Mouse (Mus musculus) forebrain, embryonic 11.5 days (tissue): ENCODE measurements around the gene Pde12. TPM values are rescaled to one million over a fixed set of nuclear protein-coding genes. Genes with fewer than 3 reads are reported as not detected.

ENCODE experiments used
- ATAC-seq: fragments of 200-750 bp; cut with Nextera tagmentation; replicated peaks from 2 replicates; pipeline ENCODE4 v1.8.0; 2017; ENCODE audit warnings: moderate TSS enrichment; ENCODE audit not compliant: low FRiP score
- DNase-seq: peaks from one replicate; pipeline ENCODE4 v3.0.0-alpha.2; 2017; ENCODE audit warnings: low spot score
- H3K27ac ChIP-seq: fragments of 300-500 bp; sonication (generic); 2 replicates; pipeline ENCODE4 v1.5.1; 2014; ENCODE audit warnings: low read depth, low read length
- H3K27me3 ChIP-seq: fragments of 300-500 bp; sonication (generic); 2 replicates; pipeline ENCODE4 v1.6.1; 2014; ENCODE audit warnings: mild to moderate bottlenecking, low read length, mixed read lengths; ENCODE audit not compliant: control insufficient read depth, insufficient read depth
- H3K36me3 ChIP-seq: fragments of 300-500 bp; sonication (generic); 2 replicates; pipeline ENCODE4 v1.6.1; 2014; ENCODE audit warnings: mild to moderate bottlenecking, low read length, moderate library complexity, mixed read lengths; ENCODE audit not compliant: control insufficient read depth, insufficient read depth
- H3K4me1 ChIP-seq: fragments of 300-500 bp; sonication (generic); replicated peaks from 2 replicates; pipeline ENCODE4 v1.6.1; 2014; ENCODE audit warnings: low read length, mixed read lengths; ENCODE audit not compliant: control insufficient read depth, insufficient read depth
- H3K4me2 ChIP-seq: fragments of 300-500 bp; sonication (generic); 2 replicates; pipeline ENCODE4 v1.6.1; 2014; ENCODE audit warnings: low read depth, mild to moderate bottlenecking, low read length, moderate library complexity, mixed read lengths; ENCODE audit not compliant: severe bottlenecking
- H3K4me3 ChIP-seq: fragments of 300-500 bp; sonication (generic); 2 replicates; pipeline ENCODE4 v1.5.1; 2014; ENCODE audit warnings: low read depth, low read length
- H3K9ac ChIP-seq: fragments of 300-500 bp; sonication (generic); 2 replicates; pipeline ENCODE4 v1.6.1; 2014; ENCODE audit warnings: low read length
- H3K9me3 ChIP-seq: fragments of 300-500 bp; sonication (generic); 2 replicates; pipeline ENCODE4 v1.6.1; 2016; ENCODE audit warnings: low read length, mixed read lengths; ENCODE audit not compliant: control insufficient read depth
- WGBS: fragments of 180-500 bp; shearing (Covaris S2); extraction: QIAGEN DNeasy Blood & Tissue Kit; methylation state at CpG from one replicate; pipeline ENCODE4 v1.1.7; 2014; 5-methylcytosine and 5-hydroxymethylcytosine counted together
- microRNA-seq: library from miRNA; unstranded; fragments of <30 nt; microRNA quantifications from one replicate; pipeline ENCODE4, GENCODE M21; 2016; ENCODE audit not compliant: insufficient number of aligned reads
- polyA plus RNA-seq: library from polyadenylated mRNA; unstranded; fragments of >200 nt; fragmentation: Nextera tagmentation; extraction: Ambion mirVana; gene quantifications from 2 replicates; pipeline ENCODE4 v1.2.1, GENCODE M21; 2014

Gene Pde12
- polyA plus RNA-seq, 1 experiment from 2014 or later, result 13.4 TPM

GRCm38 (mm10) chr14:26638708-26639084, 31.0 kb downstream of the Pde12 start:
- WGBS, result under 1% methylated on average over 15 of the region's 16 CpGs
- H3K9me3 ChIP-seq, result no peaks in the 10 kb centered on the region
- no peaks in the 10 kb centered on the region for H3K27me3 ChIP-seq
- ATAC-seq, result peak; percentile 25; the same call in 1 of the 2 replicates
- H3K4me2 ChIP-seq, result peak overlapping the region; percentile 76
- peak; percentile 77 for DNase-seq
- peak overlapping the region; percentile 89 for H3K9ac ChIP-seq
- H3K36me3 ChIP-seq, result no peaks in the 10 kb centered on the region
- peak overlapping the region; percentile 86 for H3K27ac ChIP-seq
- no peaks in the 10 kb centered on the region for H3K4me1 ChIP-seq
- peak overlapping the region; percentile 87 for H3K4me3 ChIP-seq

GRCm38 (mm10) chr14:26637851-26638707, 31.6 kb downstream of the Pde12 start, which contains the start of gene Arf4:
Gene Arf4 (plus strand): TSS chr14:26638074.
- Histone ChIP-seq H3K4me3 (peak within 1 kb of the TSS; percentile 87), H3K9me3 (no peaks in the 10 kb centered on the region), H3K4me1 (no peaks in the 10 kb centered on the region), H3K4me2 (peak within 1 kb of the TSS; percentile 76), H3K27me3 (no peaks in the 10 kb centered on the region), H3K9ac (peak within 1 kb of the TSS; percentile 89), H3K36me3 (no peaks in the 10 kb centered on the region), H3K27ac (peak within 1 kb of the TSS; percentile 86)
- WGBS, result under 1% methylated on average over 83 of the region's 83 CpGs
- DNase-seq, result peak; percentile 97
- peak; percentile 99 for ATAC-seq

GRCm38 (mm10) chr14:26637025-26637850, 32.4 kb downstream of the Pde12 start:
- Histone ChIP-seq H3K27ac (peak overlapping the region; percentile 68), H3K4me1 (no peaks in the 10 kb centered on the region), H3K27me3 (no peaks in the 10 kb centered on the region), H3K36me3 (no peaks in the 10 kb centered on the region), H3K9me3 (no peaks in the 10 kb centered on the region), H3K9ac (peak overlapping the region; percentile 89), H3K4me2 (peak overlapping the region; percentile 76), H3K4me3 (peak overlapping the region; percentile 87)
- 32% methylated on average over 17 of the region's 17 CpGs for WGBS
- ATAC-seq, result no peak; the same call in 1 of the 2 replicates
- no peak for DNase-seq

- ATAC-seq, result no peak
- peaks cover 12% of the 10 kb centered on the region for H3K36me3 ChIP-seq
- H3K9me3 ChIP-seq, result no peaks in the 10 kb centered on the region
- H3K27ac ChIP-seq, result no peak overlapping the region
- H3K4me1 ChIP-seq, result no peaks in the 10 kb centered on the region
- no peaks in the 10 kb centered on the region for H3K27me3 ChIP-seq
- no peak overlapping the region for H3K4me2 ChIP-seq
- WGBS, result 94% methylated on average over 5 of the region's 5 CpGs
- no peak for DNase-seq
- H3K9ac ChIP-seq, result no peak overlapping the region
- H3K4me3 ChIP-seq, result no peak overlapping the region
Observed at GRCm38 (mm10) chr14:26626605-26627140, 43.0 kb downstream of the Pde12 start.

GRCm38 (mm10) chr14:26625301-26625700, 44.4 kb downstream of the Pde12 start:
- Histone ChIP-seq H3K4me1 (no peaks in the 10 kb centered on the region), H3K27ac (no peak overlapping the region), H3K36me3 (peaks cover 8% of the 10 kb centered on the region; the same call in 1 of the 2 replicates), H3K9me3 (no peaks in the 10 kb centered on the region), H3K27me3 (no peaks in the 10 kb centered on the region), H3K4me3 (no peak overlapping the region), H3K9ac (no peak overlapping the region), H3K4me2 (no peak overlapping the region)
- no peak for DNase-seq
- ATAC-seq, result no peak
- WGBS, result 93% methylated on average over 4 of the region's 4 CpGs

GRCm38 (mm10) chr14:26610689-26611088, 59.0 kb downstream of the Pde12 start:
- ATAC-seq (no peak), DNase-seq (no peak)
- H3K4me3 ChIP-seq, result no peak overlapping the region
- no peaks in the 10 kb centered on the region for H3K27me3 ChIP-seq
- no peaks in the 10 kb centered on the region for H3K9me3 ChIP-seq
- 92% methylated on average over 4 of the region's 4 CpGs for WGBS
- no peaks in the 10 kb centered on the region for H3K4me1 ChIP-seq
- no peak overlapping the region for H3K4me2 ChIP-seq
- no peak overlapping the region for H3K27ac ChIP-seq
- H3K9ac ChIP-seq, result no peak overlapping the region
- peaks cover 7% of the 10 kb centered on the region; the same call in 1 of the 2 replicates for H3K36me3 ChIP-seq

Small RNAs within 50 kb of the gene (microRNA-seq; reads per million reads assigned to microRNA genes)
- gene Mir7672, result not detected

Other genes starting within 250 kb of the Pde12 start
- 24.9 and 25.5 TPM in 2 replicates for gene Slmap, start 135.0 kb downstream of the Pde12 start, polyA plus RNA-seq
- gene Dennd6a, start 96.0 kb downstream of the Pde12 start, polyA plus RNA-seq, result 38.8 and 39.1 TPM in 2 replicates
- 535 and 566 TPM in 2 replicates for gene Arf4, start 31.8 kb downstream of the Pde12 start, polyA plus RNA-seq
- 0.04 TPM in 1 of 2 replicates, not detected in the other for gene Dnah12, start 23.4 kb upstream of the Pde12 start, polyA plus RNA-seq
- gene Asb14, start 224.7 kb upstream of the Pde12 start, polyA plus RNA-seq, result not detected in 2 replicates